Mouse (Mus musculus) hindbrain, embryonic 12.5 days (tissue): ENCODE results near the gene Olfr38. TPM values are rescaled to one million over a fixed set of nuclear protein-coding genes. Genes with fewer than 3 reads are reported as not detected.

Experiments used
- ATAC-seq: fragments of 200-750 bp; cut with Nextera tagmentation; 2 replicates; pipeline ENCODE4 v1.8.0; 2017; ENCODE audit warnings: moderate TSS enrichment; ENCODE audit not compliant: low FRiP score
- H3K27ac ChIP-seq: fragments of 300-500 bp; sonication (generic); 2 replicates; pipeline ENCODE4 v1.5.1; 2016; ENCODE audit warnings: mild to moderate bottlenecking
- H3K27me3 ChIP-seq: fragments of 300-500 bp; sonication (generic); 2 replicates; pipeline ENCODE4 v1.6.1; 2016; ENCODE audit warnings: mild to moderate bottlenecking
- H3K36me3 ChIP-seq: fragments of 300-500 bp; sonication (generic); 2 replicates; pipeline ENCODE4 v1.6.1; 2016; ENCODE audit warnings: mild to moderate bottlenecking
- H3K4me1 ChIP-seq: fragments of 300-500 bp; sonication (generic); 2 replicates; pipeline ENCODE4 v1.6.1; 2016
- H3K4me2 ChIP-seq: fragments of 300-500 bp; sonication (generic); replicated peaks from 2 replicates; pipeline ENCODE4 v1.6.1; 2016; ENCODE audit warnings: mild to moderate bottlenecking
- H3K4me3 ChIP-seq: fragments of 300-500 bp; sonication (generic); 2 replicates; pipeline ENCODE4 v1.5.1; 2016; ENCODE audit warnings: mild to moderate bottlenecking
- H3K9ac ChIP-seq: fragments of 300-500 bp; sonication (generic); 2 replicates; pipeline ENCODE4 v1.6.1; 2016; ENCODE audit warnings: mild to moderate bottlenecking, moderate library complexity
- H3K9me3 ChIP-seq: fragments of 300-500 bp; sonication (generic); replicated peaks from 2 replicates; pipeline ENCODE4 v1.6.1; 2016; ENCODE audit warnings: mild to moderate bottlenecking
- WGBS: fragments of 180-500 bp; shearing (Covaris S2); methylation state at CpG from one replicate; pipeline ENCODE4 v1.1.7; 2016; 5-methylcytosine and 5-hydroxymethylcytosine counted together
- polyA plus RNA-seq: library from polyadenylated mRNA; unstranded; fragments of >200 nt; fragmentation: Nextera tagmentation; extraction: Ambion mirVana; gene quantifications from 2 replicates; pipeline ENCODE4 v1.2.1, GENCODE M21; 2016

The Olfr38 gene
- polyA plus RNA-seq, 1 experiment from 2014 or later, result not detected

DNA sequence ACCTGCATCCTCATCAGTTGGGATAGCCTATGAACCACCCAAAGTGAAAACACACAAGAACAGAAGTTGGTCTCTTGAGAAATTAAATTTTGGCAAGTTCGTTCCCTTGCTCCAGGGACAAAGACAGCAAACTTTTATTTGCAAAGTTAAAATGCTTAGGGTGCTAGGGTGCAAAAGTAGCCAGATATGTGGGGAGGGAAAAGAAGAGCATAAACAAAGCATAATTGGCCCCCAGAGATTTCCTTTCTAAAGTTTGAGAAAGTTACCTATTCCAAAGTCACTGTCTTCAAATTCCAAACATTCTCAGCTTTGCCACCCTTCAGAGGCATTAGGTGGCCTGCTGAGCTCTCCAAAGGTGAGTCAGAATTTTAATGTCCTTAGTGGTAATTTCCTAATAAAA is 55.4 kb downstream of the Olfr38 start, which contains the start of gene Olfr450:
Olfr450 (plus strand) TSS at position 301 of the 400 bp plus-strand sequence.
- no peaks in the 10 kb centered on the region for H3K4me1 ChIP-seq
- no peak within 1 kb of the TSS for H3K9ac ChIP-seq
- no peaks in the 10 kb centered on the region for H3K27me3 ChIP-seq
- no peak within 1 kb of the TSS for H3K27ac ChIP-seq
- H3K36me3 ChIP-seq, result no peaks in the 10 kb centered on the region
- no peak within 1 kb of the TSS for H3K4me2 ChIP-seq
- no peaks in the 10 kb centered on the region for H3K9me3 ChIP-seq
- WGBS, result 85% methylated on average over 1 of the region's 1 CpGs
- H3K4me3 ChIP-seq, result no peak within 1 kb of the TSS
- ATAC-seq, result no peak

Other genes starting within 250 kb of the Olfr38 start
- gene Olfr455, start 208.8 kb upstream of the Olfr38 start, polyA plus RNA-seq, result not detected in 2 replicates
- gene Tcaf3, start 158.7 kb upstream of the Olfr38 start, polyA plus RNA-seq, result not detected in 2 replicates
- 3.8 and 4.5 TPM in 2 replicates for gene Tcaf2, start 111.2 kb upstream of the Olfr38 start, polyA plus RNA-seq
- 189 and 192 TPM in 2 replicates for gene Tcaf1, start 46.3 kb upstream of the Olfr38 start, polyA plus RNA-seq
- gene Olfr453, start 17.0 kb upstream of the Olfr38 start, polyA plus RNA-seq, result not detected in 2 replicates
- not detected in 2 replicates for gene Olfr452, start 28.7 kb downstream of the Olfr38 start, polyA plus RNA-seq
- gene Olfr450, start 55.5 kb downstream of the Olfr38 start, polyA plus RNA-seq, result not detected in 2 replicates
- gene Olfr449, start 78.0 kb downstream of the Olfr38 start, polyA plus RNA-seq, result not detected in 2 replicates
- gene Olfr448, start 134.0 kb downstream of the Olfr38 start, polyA plus RNA-seq, result not detected in 2 replicates
- not detected in 2 replicates for gene Olfr447, start 152.5 kb downstream of the Olfr38 start, polyA plus RNA-seq
- not detected in 2 replicates for gene Olfr446, start 165.0 kb downstream of the Olfr38 start, polyA plus RNA-seq
- not detected in 2 replicates for gene Olfr444, start 192.7 kb downstream of the Olfr38 start, polyA plus RNA-seq